Mouse (Mus musculus): ENCODE measurements around the gene Rab43. TPM values are rescaled to one million over a fixed set of nuclear protein-coding genes. Genes with fewer than 3 reads are reported as not detected.
"Not testable (repeated sequence)": the region's sequence is repeated elsewhere in the genome, so short reads cannot be mapped to it uniquely, and the experiment has no call there.

Gene Rab43
- polyA plus RNA-seq, 1 experiment from 2014 or later: 20.6 TPM

- Histone ChIP-seq H3K9me3 (replicated peaks) (no peaks in the 10 kb centered on the region), H3K4me2 (no peak overlapping the region), H3K27ac (peak overlapping the region; percentile 94; the same call in 1 of the 2 replicates), H3K36me3 (peaks cover 6% of the 10 kb centered on the region), H3K9ac (0 out of 2 replicates have a peak overlapping the region, but pooled peaks have one; percentile 29), H3K27me3 (no peaks in the 10 kb centered on the region), H3K4me3 (replicated peaks) (no peak overlapping the region), H3K4me1 (replicated peaks) (peaks cover 51% of the 10 kb centered on the region)
- ATAC-seq (ENCODE audit: low read depth) (no peak), DNase-seq (no peak)
- WGBS (ENCODE audit: insufficient replicate concordance): 80% methylated on average over 10 of the region's 10 CpGs
These were observed 31.2 kb downstream of the Rab43 start for GRCm38 (mm10) chr6:87780546-87781301.

- ATAC-seq (ENCODE audit: low read depth) (no peak), DNase-seq (no peak)
- Histone ChIP-seq H3K36me3 (peaks cover 6% of the 10 kb centered on the region), H3K9me3 (replicated peaks) (no peaks in the 10 kb centered on the region), H3K4me3 (replicated peaks) (no peak overlapping the region), H3K4me2 (0 out of 2 replicates have a peak overlapping the region, but pooled peaks have one; percentile 62), H3K27ac (peak overlapping the region; percentile 94), H3K9ac (peak overlapping the region; percentile 73), H3K27me3 (no peaks in the 10 kb centered on the region), H3K4me1 (replicated peaks) (peaks cover 53% of the 10 kb centered on the region)
- WGBS (ENCODE audit: insufficient replicate concordance): 87% methylated on average over 11 of the region's 11 CpGs
These were observed 32.5 kb downstream of the Rab43 start for GRCm38 (mm10) chr6:87779174-87780165.

- Histone ChIP-seq H3K4me1 (replicated peaks) (peaks cover 48% of the 10 kb centered on the region), H3K4me2 (peak overlapping the region; percentile 62), H3K9me3 (replicated peaks) (no peaks in the 10 kb centered on the region), H3K27me3 (0 out of 2 replicates have a peak, but pooled peaks cover 2% of the 10 kb centered on the region), H3K27ac (peak overlapping the region; percentile 94), H3K9ac (peak overlapping the region; percentile 73), H3K4me3 (replicated peaks) (no peak overlapping the region), H3K36me3 (peaks cover 6% of the 10 kb centered on the region)
- WGBS (ENCODE audit: insufficient replicate concordance): 55% methylated on average over 11 of the region's 11 CpGs
- ATAC-seq (ENCODE audit: low read depth) (no peak), DNase-seq (no peak)
These were observed 33.4 kb downstream of the Rab43 start for GRCm38 (mm10) chr6:87778294-87779173.

GRCm38 (mm10) chr6:87777842-87778241 lies 34.1 kb downstream of the Rab43 start, which contains the start of gene Gp9:
Gp9 (plus strand) TSS chr6:87778072.
- WGBS (ENCODE audit: insufficient replicate concordance): 28% methylated on average over 2 of the region's 2 CpGs
- H3K4me3 ChIP-seq (replicated peaks): peak within 1 kb of the TSS; percentile 50
- DNase-seq (no peak), ATAC-seq (ENCODE audit: low read depth) (no peak)
- no peaks in the 10 kb centered on the region for H3K9me3 ChIP-seq (replicated peaks)
- H3K4me1 ChIP-seq (replicated peaks): peaks cover 44% of the 10 kb centered on the region
- H3K9ac ChIP-seq: peak within 1 kb of the TSS; percentile 73
- 0 out of 2 replicates have a peak, but pooled peaks cover 2% of the 10 kb centered on the region for H3K27me3 ChIP-seq
- H3K4me2 ChIP-seq: peak within 1 kb of the TSS; percentile 62
- H3K36me3 ChIP-seq: peaks cover 6% of the 10 kb centered on the region
- H3K27ac ChIP-seq: peak within 1 kb of the TSS; percentile 94

- Histone ChIP-seq H3K4me2 (peak overlapping the region; percentile 62), H3K27ac (peak overlapping the region; percentile 94), H3K4me1 (replicated peaks) (peaks cover 44% of the 10 kb centered on the region), H3K27me3 (0 out of 2 replicates have a peak, but pooled peaks cover 2% of the 10 kb centered on the region), H3K4me3 (replicated peaks) (peak overlapping the region; percentile 50), H3K36me3 (peaks cover 6% of the 10 kb centered on the region), H3K9me3 (replicated peaks) (no peaks in the 10 kb centered on the region), H3K9ac (peak overlapping the region; percentile 73)
- 64% methylated on average over 1 of the region's 1 CpGs for WGBS (ENCODE audit: insufficient replicate concordance)
- ATAC-seq (ENCODE audit: low read depth): no peak
- no peak for DNase-seq
These were observed 35.3 kb downstream of the Rab43 start for GRCm38 (mm10) chr6:87776663-87777062.

- peak overlapping the region; percentile 50 for H3K4me3 ChIP-seq (replicated peaks)
- DNase-seq: peak; percentile 87
- ATAC-seq (ENCODE audit: low read depth): peak; percentile 98
- H3K4me1 ChIP-seq (replicated peaks): peaks cover 44% of the 10 kb centered on the region
- H3K36me3 ChIP-seq: peaks cover 6% of the 10 kb centered on the region
- no peaks in the 10 kb centered on the region for H3K9me3 ChIP-seq (replicated peaks)
- peak overlapping the region; percentile 94 for H3K27ac ChIP-seq
- 11% methylated on average over 3 of the region's 3 CpGs for WGBS (ENCODE audit: insufficient replicate concordance)
- H3K4me2 ChIP-seq: peak overlapping the region; percentile 62
- 0 out of 2 replicates have a peak, but pooled peaks cover 2% of the 10 kb centered on the region for H3K27me3 ChIP-seq
- peak overlapping the region; percentile 73 for H3K9ac ChIP-seq
These were observed 36.2 kb downstream of the Rab43 start for GRCm38 (mm10) chr6:87775588-87776245.

GRCm38 (mm10) chr6:87774909-87775308 lies 37.1 kb downstream of the Rab43 start:
- Histone ChIP-seq H3K27me3 (0 out of 2 replicates have a peak, but pooled peaks cover 2% of the 10 kb centered on the region), H3K27ac (no peak overlapping the region), H3K9ac (no peak overlapping the region), H3K36me3 (peaks cover 6% of the 10 kb centered on the region), H3K4me2 (no peak overlapping the region), H3K4me3 (replicated peaks) (no peak overlapping the region), H3K9me3 (replicated peaks) (no peaks in the 10 kb centered on the region), H3K4me1 (replicated peaks) (peaks cover 43% of the 10 kb centered on the region)
- no peak for DNase-seq
- no peak for ATAC-seq (ENCODE audit: low read depth)
- WGBS (ENCODE audit: insufficient replicate concordance): 48% methylated on average over 9 of the region's 9 CpGs

- Histone ChIP-seq H3K9me3 (replicated peaks) (no peaks in the 10 kb centered on the region), H3K4me2 (no peak overlapping the region), H3K4me3 (replicated peaks) (no peak overlapping the region), H3K27me3 (0 out of 2 replicates have a peak, but pooled peaks cover 2% of the 10 kb centered on the region), H3K36me3 (peaks cover 6% of the 10 kb centered on the region), H3K9ac (no peak overlapping the region), H3K4me1 (replicated peaks) (peaks cover 40% of the 10 kb centered on the region), H3K27ac (no peak overlapping the region)
- WGBS (ENCODE audit: insufficient replicate concordance): 33% methylated on average over 1 of the region's 1 CpGs
- DNase-seq (no peak), ATAC-seq (ENCODE audit: low read depth) (no peak)
These were observed 37.5 kb downstream of the Rab43 start for GRCm38 (mm10) chr6:87774466-87774865.

GRCm38 (mm10) chr6:87770626-87771025 lies 41.3 kb downstream of the Rab43 start:
- Histone ChIP-seq H3K9me3 (replicated peaks) (no peaks in the 10 kb centered on the region), H3K4me3 (replicated peaks) (no peak overlapping the region), H3K27ac (no peak overlapping the region), H3K36me3 (no peaks in the 10 kb centered on the region), H3K9ac (no peak overlapping the region), H3K4me2 (no peak overlapping the region), H3K27me3 (0 out of 2 replicates have a peak, but pooled peaks cover 2% of the 10 kb centered on the region), H3K4me1 (replicated peaks) (peaks cover 1% of the 10 kb centered on the region)
- peak; percentile 52; the same call in 1 of the 2 replicates for ATAC-seq (ENCODE audit: low read depth)
- WGBS (ENCODE audit: insufficient replicate concordance): 42% methylated on average over 8 of the region's 8 CpGs
- DNase-seq: no peak

- Histone ChIP-seq H3K4me1 (replicated peaks) (peaks cover 39% of the 10 kb centered on the region), H3K27ac (peak overlapping the region; percentile 40; the same call in 1 of the 2 replicates)
- WGBS (ENCODE audit: insufficient replicate concordance): 92% methylated on average over 2 of the region's 2 CpGs
- not testable (repeated sequence) for H3K4me3 ChIP-seq (replicated peaks); ATAC-seq (ENCODE audit: low read depth); H3K4me2 ChIP-seq; H3K27me3 ChIP-seq; H3K9ac ChIP-seq; H3K9me3 ChIP-seq (replicated peaks); H3K36me3 ChIP-seq; DNase-seq
These were observed 47.7 kb downstream of the Rab43 start for GRCm38 (mm10) chr6:87764296-87764695.

All from liver, embryonic 13.5 days (tissue).